11 mouse cellular contexts compared by ENCODE assay signal in the genomic region with DNA sequence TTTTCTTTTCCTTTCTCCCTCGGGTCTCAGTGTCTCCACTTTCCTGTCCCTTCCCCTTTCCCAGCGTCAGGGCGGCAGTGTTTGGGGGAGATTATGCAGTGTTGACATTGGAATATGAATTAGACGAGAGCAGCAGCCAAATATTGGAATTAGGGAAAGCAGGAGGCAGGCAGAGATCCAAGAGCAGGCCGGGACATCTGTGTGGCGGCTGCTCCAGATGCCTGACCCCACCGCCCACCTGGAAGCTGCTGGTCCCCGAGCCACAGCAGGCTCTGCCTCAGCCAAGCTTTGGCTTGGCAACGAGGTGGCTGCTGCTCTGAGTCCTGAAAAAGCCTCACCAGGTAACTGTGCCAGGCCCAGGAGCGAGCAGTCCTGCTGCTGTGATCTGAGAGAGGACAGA. TPM values are rescaled to one million over a fixed set of nuclear protein-coding genes. Genes with fewer than 3 reads are reported as not detected.
DNase-seq lines count a peak whose midpoint lies in the region; ATAC-seq and TF ChIP-seq lines count a peak whose summit lies in the region.
"Had no signal": no experiment of that assay in that cellular context is flagged by ENCODE, and none has a peak within 500 bp of the region (broad histone marks: within the 10 kb centered on the region; RNA-seq: fewer than 3 reads in every experiment).

No protein-coding gene starts in this region.

- WGBS in hindbrain, embryonic 10.5 days: 42% methylated on average over 10 of the region's 10 CpGs
- WGBS in hindbrain, embryonic 11.5 days: 50% methylated on average over 10 of the region's 10 CpGs
- 51% methylated on average over 10 of the region's 10 CpGs for WGBS in heart, embryonic 14.5 days
- 43% methylated on average over 10 of the region's 10 CpGs for WGBS in hindbrain, embryonic 14.5 days
- WGBS in midbrain, postnatal 0 days: 35% methylated on average over 10 of the region's 10 CpGs
- WGBS in cerebellum, adult 2 months: 44% methylated on average over 10 of the region's 10 CpGs

- H3K4me1 ChIP-seq in hindbrain, embryonic 10.5 days (replicated peaks): peaks cover 51% of the 10 kb centered on the region
- H3K4me1 ChIP-seq in hindbrain, embryonic 11.5 days (replicated peaks; ENCODE audit: control insufficient read depth, insufficient read depth, low read length): 0 out of 2 replicates have a peak, but pooled peaks cover 5% of the 10 kb centered on the region
- peaks cover 4 to 20% of the 10 kb centered on the region in 2 experiments; a peak in 3 of 4 replicates for H3K4me1 ChIP-seq in heart, embryonic 14.5 days (ENCODE audit: control insufficient read depth in 2 of 2, insufficient read depth in 2 of 2, low read length in 2 of 2)
- peaks cover 29% of the 10 kb centered on the region for H3K4me1 ChIP-seq in hindbrain, embryonic 14.5 days (replicated peaks; ENCODE audit: control insufficient read depth, insufficient read depth, low read length)
- H3K4me1 ChIP-seq in midbrain, postnatal 0 days (ENCODE audit: insufficient read depth, low read length): peaks cover 23% of the 10 kb centered on the region; the same call in 1 of the 2 replicates
- peaks cover 24% of the 10 kb centered on the region for H3K4me1 ChIP-seq in cerebellum, adult 2 months (ENCODE audit: control insufficient read depth, insufficient read depth, low read length)
- H3K4me1 ChIP-seq: liver, embryonic 15.5 days had no signal

- TF ChIP-seq CTCF in midbrain, postnatal 0 days (IDR thresholded peaks at IDR 0.05): no peak
- no peak for TF ChIP-seq CTCF in cerebellum, adult 2 months (IDR thresholded peaks at IDR 0.05; ENCODE audit: borderline replicate concordance, insufficient read depth, low read depth, low read length)

- H3K9ac ChIP-seq in hindbrain, embryonic 11.5 days (ENCODE audit: low read depth, low read length): no peak overlapping the region
- H3K9ac ChIP-seq in heart, embryonic 14.5 days (ENCODE audit: low read length): no peak overlapping the region
- no peak overlapping the region for H3K9ac ChIP-seq in hindbrain, embryonic 14.5 days
- peak overlapping the region; percentile 1; the same call in 1 of the 2 replicates for H3K9ac ChIP-seq in midbrain, postnatal 0 days (replicated peaks; ENCODE audit: low read length, poor library complexity, severe bottlenecking)
- H3K9ac ChIP-seq: liver, embryonic 15.5 days had no signal

- H3K27ac ChIP-seq in hindbrain, embryonic 10.5 days: peak overlapping the region; percentile 35; the same call in 1 of the 2 replicates
- no peak overlapping the region for H3K27ac ChIP-seq in hindbrain, embryonic 11.5 days (ENCODE audit: low read depth, low read length)
- H3K27ac ChIP-seq in heart, embryonic 14.5 days (replicated peaks in 1 of 2; ENCODE audit: control insufficient read depth in 1 of 2, insufficient read depth in 1 of 2, low read depth in 2 of 2, low read length in 2 of 2): no peak overlapping the region
- H3K27ac ChIP-seq in hindbrain, embryonic 14.5 days: peak overlapping the region; percentile 64
- H3K27ac ChIP-seq in midbrain, postnatal 0 days (ENCODE audit: low read depth, low read length): peak overlapping the region; percentile 38; the same call in 1 of the 2 replicates
- H3K27ac ChIP-seq in cerebellum, adult 2 months (ENCODE audit: insufficient read depth, low read length): no peak overlapping the region
- H3K27ac ChIP-seq: liver, embryonic 15.5 days had no signal

- TF ChIP-seq POLR2A in cerebellum, adult 2 months (IDR thresholded peaks at IDR 0.05; ENCODE audit: borderline replicate concordance, insufficient read depth, low read length): no peak

- ATAC-seq in hindbrain, embryonic 11.5 days (ENCODE audit: low FRiP score): no peak
- ATAC-seq in heart, embryonic 14.5 days (ENCODE audit: insufficient number of reproducible peaks, insufficient read depth, low FRiP score, low read depth): 0 out of 2 replicates have a peak, but pooled peaks have one; percentile 8
- no peak for ATAC-seq in hindbrain, embryonic 14.5 days (ENCODE audit: low FRiP score)
- ATAC-seq in midbrain, postnatal 0 days (ENCODE audit: low FRiP score): no peak

- H3K4me3 ChIP-seq in hindbrain, embryonic 10.5 days: no peak overlapping the region
- H3K4me3 ChIP-seq in hindbrain, embryonic 11.5 days (ENCODE audit: low read depth, low read length): no peak overlapping the region
- H3K4me3 ChIP-seq in heart, embryonic 14.5 days (ENCODE audit: control insufficient read depth in 1 of 2, insufficient read depth in 1 of 2, low read depth in 1 of 2, low read length in 2 of 2): no peak overlapping the region
- no peak overlapping the region for H3K4me3 ChIP-seq in hindbrain, embryonic 14.5 days (replicated peaks; ENCODE audit: low read length)
- no peak overlapping the region for H3K4me3 ChIP-seq in midbrain, postnatal 0 days (ENCODE audit: low read depth, low read length)
- no peak overlapping the region for H3K4me3 ChIP-seq in cerebellum, adult 2 months (replicated peaks; ENCODE audit: insufficient read depth, low read depth, low read length)
- H3K4me3 ChIP-seq: liver, embryonic 15.5 days had no signal

- H3K27me3 ChIP-seq in hindbrain, embryonic 10.5 days (ENCODE audit: insufficient read depth, poor library complexity, severe bottlenecking): peaks cover 39% of the 10 kb centered on the region
- no peaks in the 10 kb centered on the region for H3K27me3 ChIP-seq in hindbrain, embryonic 11.5 days (ENCODE audit: control insufficient read depth, insufficient read depth, low read length)
- peaks cover 7% of the 10 kb centered on the region; the same call in 1 of the 2 replicates for H3K27me3 ChIP-seq in heart, embryonic 14.5 days (ENCODE audit: control insufficient read depth, insufficient read depth, low read length)
- no peaks in the 10 kb centered on the region for H3K27me3 ChIP-seq in hindbrain, embryonic 14.5 days (ENCODE audit: control insufficient read depth, insufficient read depth, low read length)
- H3K27me3 ChIP-seq in midbrain, postnatal 0 days (ENCODE audit: insufficient read depth, low read length): no peaks in the 10 kb centered on the region
- no peaks in the 10 kb centered on the region for H3K27me3 ChIP-seq in cerebellum, adult 2 months (ENCODE audit: control insufficient read depth, insufficient read depth, low read length)

- H3K9me3 ChIP-seq in hindbrain, embryonic 10.5 days: no peaks in the 10 kb centered on the region
- no peaks in the 10 kb centered on the region for H3K9me3 ChIP-seq in hindbrain, embryonic 11.5 days (ENCODE audit: control insufficient read depth, low read length)
- no peaks in the 10 kb centered on the region for H3K9me3 ChIP-seq in heart, embryonic 14.5 days (ENCODE audit: control insufficient read depth, low read length)
- H3K9me3 ChIP-seq in hindbrain, embryonic 14.5 days (ENCODE audit: control insufficient read depth, low read length): no peaks in the 10 kb centered on the region
- H3K9me3 ChIP-seq in midbrain, postnatal 0 days (ENCODE audit: low read length): no peaks in the 10 kb centered on the region
- H3K9me3 ChIP-seq: liver, embryonic 15.5 days had no signal

- DNase-seq in hindbrain, embryonic 10.5 days (ENCODE audit: low spot score): no peak
- DNase-seq in hindbrain, embryonic 11.5 days (ENCODE audit: low spot score): no peak
- DNase-seq in hindbrain, embryonic 14.5 days (ENCODE audit: low spot score): no peak
- peak; percentile 44 for DNase-seq in midbrain, postnatal 0 days (ENCODE audit: low spot score)
- DNase-seq in cerebellum, adult 2 months: no peak
- DNase-seq in testis, postnatal 14 days (ENCODE audit: low spot score): no peak
- DNase-seq: cerebellum, adult 11-12 months; gastrocnemius, postnatal 36 days; right cerebral cortex, postnatal 4 days had no signal

- H3K36me3 ChIP-seq in hindbrain, embryonic 10.5 days: no peaks in the 10 kb centered on the region
- no peaks in the 10 kb centered on the region for H3K36me3 ChIP-seq in hindbrain, embryonic 11.5 days (ENCODE audit: control insufficient read depth, insufficient read depth, low read length)
- no peaks in the 10 kb centered on the region for H3K36me3 ChIP-seq in heart, embryonic 14.5 days (ENCODE audit: control insufficient read depth, insufficient read depth, low read length)
- no peaks in the 10 kb centered on the region for H3K36me3 ChIP-seq in hindbrain, embryonic 14.5 days (replicated peaks; ENCODE audit: control insufficient read depth, insufficient read depth)
- no peaks in the 10 kb centered on the region for H3K36me3 ChIP-seq in midbrain, postnatal 0 days (ENCODE audit: insufficient read depth, low read length)
- H3K36me3 ChIP-seq: liver, embryonic 15.5 days had no signal

- no peak overlapping the region for H3K4me2 ChIP-seq in hindbrain, embryonic 11.5 days (replicated peaks; ENCODE audit: low read depth, low read length)
- H3K4me2 ChIP-seq in heart, embryonic 14.5 days (ENCODE audit: low read length): no peak overlapping the region
- H3K4me2 ChIP-seq in hindbrain, embryonic 14.5 days (replicated peaks): no peak overlapping the region
- H3K4me2 ChIP-seq in midbrain, postnatal 0 days (ENCODE audit: low read depth, low read length, poor library complexity, severe bottlenecking): no peak overlapping the region
- H3K4me2 ChIP-seq: liver, embryonic 15.5 days had no signal

RNA-seq across cellular contexts. Expression of a gene that starts 36.3 kb away (rescaled TPM):
- polyA plus RNA-seq in hindbrain, embryonic 10.5 days (2016; fragmentation: Nextera tagmentation; extraction: Ambion mirVana): 13.8 and 14.0 TPM in 2 replicates
- polyA plus RNA-seq in hindbrain, embryonic 11.5 days (2014; fragmentation: Nextera tagmentation; extraction: Ambion mirVana): 8.7 and 9.0 TPM in 2 replicates
- 6.7 and 7.1 TPM in 2 replicates for polyA plus RNA-seq in heart, embryonic 14.5 days (2014; fragmentation: Nextera tagmentation; extraction: Ambion mirVana)
- 15.4 and 17.1 TPM in 2 replicates for polyA plus RNA-seq in hindbrain, embryonic 14.5 days (2014; fragmentation: Nextera tagmentation; extraction: Ambion mirVana)
- 8.9 and 18.6 TPM in 2 replicates for total RNA-seq in midbrain, postnatal 0 days (2014; rRNA removed)
- polyA plus RNA-seq in midbrain, postnatal 0 days (2015; fragmentation: Nextera tagmentation; extraction: Ambion mirVana): 16.8 and 18.8 TPM in 2 replicates
- polyA plus RNA-seq in cerebellum, adult 2 months (2012; rRNA removed): 16.2 and 17.4 TPM in 2 replicates

Comparison
In these comparisons a context has a peak if more than half of its experiments do, and no peak if none do; other contexts are left out.
1. H3K27ac ChIP-seq: peak in hindbrain, embryonic 10.5 days (single experiment), hindbrain, embryonic 14.5 days (single experiment) and midbrain, postnatal 0 days (single experiment); none in hindbrain, embryonic 11.5 days (single experiment), heart, embryonic 14.5 days (0 of 2) and cerebellum, adult 2 months (single experiment).